Mouse (Mus musculus): Measurements from ENCODE around the gene Hfe2. TPM values are rescaled to one million over a fixed set of nuclear protein-coding genes. Genes with fewer than 3 reads are reported as not detected.

The Hfe2 gene
- total and polyA plus RNA-seq, 3 experiments = 0.11 to 0.23 TPM; not detected in 1

DNA sequence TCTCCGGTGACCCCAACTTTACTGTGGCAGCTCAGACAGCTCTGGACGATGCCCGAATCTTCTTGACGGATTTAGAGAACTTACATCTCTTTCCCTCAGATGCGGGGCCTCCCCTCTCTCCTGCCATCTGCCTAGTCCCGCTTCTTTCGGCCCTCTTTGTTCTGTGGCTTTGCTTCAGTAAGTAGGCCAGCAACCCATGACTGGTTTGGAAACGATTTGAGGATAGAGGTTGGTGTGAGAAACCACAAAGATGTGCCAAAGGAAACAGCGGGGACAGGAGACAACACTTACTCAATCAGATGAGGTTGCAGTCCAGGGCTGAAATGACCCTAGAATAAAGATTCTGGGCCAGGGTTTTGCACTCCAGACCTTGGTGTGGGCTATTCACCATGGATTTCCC, 3.5 kb downstream of the Hfe2 start:
- DNase-seq = no peak

DNA sequence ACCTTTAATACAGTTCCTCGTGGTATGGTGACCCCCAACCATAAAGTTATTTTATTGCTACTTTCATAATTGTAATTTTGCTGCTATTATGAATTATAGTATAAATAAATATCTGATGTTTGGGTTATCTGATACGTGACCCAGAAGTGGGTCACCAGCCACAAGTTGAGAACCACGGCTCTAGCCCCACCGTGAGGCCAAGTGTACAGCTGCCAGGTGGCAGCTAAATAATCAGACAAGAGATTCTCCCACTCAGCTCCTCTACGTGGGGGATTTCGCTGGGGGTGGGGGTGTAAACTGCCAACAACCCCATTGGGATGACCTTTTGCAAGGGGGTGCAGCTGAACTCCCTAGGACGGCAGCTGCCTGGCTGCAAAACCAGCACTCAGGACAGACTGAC, 7.1 kb downstream of the Hfe2 start:
- no peak for DNase-seq

DNA sequence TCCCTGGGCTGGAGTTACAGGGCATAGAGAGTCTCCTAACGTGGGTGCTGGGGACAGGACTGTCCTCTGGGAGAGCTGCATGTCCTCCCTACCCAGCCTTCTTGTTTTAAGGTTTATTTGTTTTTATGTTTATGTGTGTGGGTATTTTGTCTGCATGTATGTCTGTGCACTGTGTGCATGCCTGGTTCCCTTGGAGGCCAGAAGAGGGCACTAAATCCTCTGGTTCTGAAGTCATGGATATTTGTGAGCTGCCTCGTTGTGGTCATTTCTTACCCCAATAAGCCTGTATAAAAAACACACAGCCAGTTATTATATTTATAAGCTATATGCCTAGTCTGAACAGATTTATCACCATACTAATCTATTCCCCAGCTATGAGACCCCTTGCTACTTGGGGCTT, 9.3 kb downstream of the Hfe2 start:
- no peak for DNase-seq

DNA sequence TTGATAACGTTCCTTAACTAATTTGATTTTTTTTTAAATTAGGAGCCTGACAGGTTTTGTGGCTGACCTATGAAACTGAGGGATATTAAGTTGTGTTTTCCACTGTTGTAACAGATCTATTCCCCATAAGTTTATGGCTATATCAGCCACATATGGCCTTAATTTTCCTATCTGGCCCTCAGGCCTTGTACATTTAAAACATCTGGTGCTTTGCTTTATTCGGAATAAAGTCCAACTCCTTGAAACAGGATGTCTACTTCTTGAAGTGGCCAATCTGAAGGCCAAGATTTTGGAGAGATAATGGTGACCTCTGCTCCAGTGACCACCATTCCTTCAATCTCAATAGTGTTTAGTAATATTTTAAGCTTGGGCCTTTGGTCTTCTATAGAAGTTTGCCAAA, 14.3 kb downstream of the Hfe2 start:
- DNase-seq = no peak

DNA sequence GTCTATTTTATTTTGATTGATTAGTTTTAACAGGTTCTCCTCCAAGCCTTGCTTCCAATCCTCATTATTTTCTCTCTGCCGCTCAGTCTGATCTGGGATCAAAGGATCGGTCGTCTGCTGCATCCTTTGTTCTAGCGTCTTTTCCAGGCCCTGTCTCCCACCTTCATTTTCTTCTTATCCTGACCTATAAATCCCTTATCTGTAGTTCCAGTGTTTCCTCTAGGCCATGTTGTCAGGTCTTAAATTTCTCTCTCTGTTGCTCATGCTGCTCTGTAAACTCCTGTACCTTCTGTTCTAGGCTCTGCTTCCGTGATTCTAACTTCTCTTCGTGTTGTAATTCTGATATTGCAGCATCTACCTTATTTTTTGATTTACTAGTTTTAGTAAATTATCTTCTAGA, 15.8 kb downstream of the Hfe2 start:
- no peak for DNase-seq

DNA sequence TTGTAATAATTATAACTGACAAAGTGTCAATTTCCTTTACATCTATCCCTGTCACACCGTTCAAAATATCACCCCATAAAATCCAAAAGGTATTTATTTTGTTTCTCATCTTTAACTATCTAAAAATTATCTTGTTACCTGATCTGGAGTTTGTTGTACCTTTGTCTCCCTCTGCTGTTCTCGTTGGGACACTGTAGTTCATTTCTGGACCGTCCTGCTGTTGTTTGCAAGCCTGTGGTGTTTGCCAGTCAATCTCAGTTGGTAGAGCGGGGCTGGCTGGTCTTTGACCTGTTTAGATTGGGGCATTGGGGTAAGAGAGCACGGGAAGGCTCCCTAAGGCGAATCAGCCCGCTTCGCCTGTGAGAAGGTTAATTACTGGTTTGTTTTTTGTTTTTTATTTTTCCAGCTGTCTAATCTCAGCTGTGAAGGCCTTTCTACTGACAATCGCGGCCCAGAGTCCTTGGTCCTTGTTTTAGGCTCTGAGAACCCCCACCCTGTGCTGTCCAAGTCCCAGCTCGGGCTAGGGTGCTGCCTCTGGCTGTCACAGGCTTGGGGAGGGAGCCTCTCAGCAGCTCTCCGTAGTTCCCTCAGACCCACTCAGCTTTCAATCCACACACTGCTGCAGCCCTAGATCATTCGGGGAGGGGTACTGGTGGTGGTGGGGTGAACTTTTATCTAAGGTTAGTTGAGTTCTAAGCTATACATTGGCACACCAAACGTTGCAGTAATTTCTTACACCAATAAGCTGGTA, 16.5 kb downstream of the Hfe2 start:
- DNase-seq = no peak

DNA sequence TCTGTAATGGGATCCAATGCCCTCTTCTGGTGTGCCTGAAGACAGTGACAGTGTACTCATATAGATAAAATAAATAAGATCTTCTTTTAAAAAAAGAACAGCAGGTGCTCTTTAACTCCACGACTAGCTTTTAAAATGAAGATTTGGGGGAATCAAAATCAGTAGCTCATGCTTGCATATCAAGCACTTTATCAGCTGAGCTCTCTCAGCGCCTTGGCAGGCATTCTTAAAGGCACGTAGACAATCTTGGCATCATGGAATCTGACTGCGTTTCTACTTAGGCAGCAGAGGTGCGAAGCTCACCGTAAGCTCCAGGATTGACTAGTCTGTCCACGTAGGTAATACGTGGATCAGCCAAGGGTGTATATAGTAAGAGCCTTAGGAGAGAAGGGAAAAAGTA, 17.6 kb downstream of the Hfe2 start:
- DNase-seq = no peak

DNA sequence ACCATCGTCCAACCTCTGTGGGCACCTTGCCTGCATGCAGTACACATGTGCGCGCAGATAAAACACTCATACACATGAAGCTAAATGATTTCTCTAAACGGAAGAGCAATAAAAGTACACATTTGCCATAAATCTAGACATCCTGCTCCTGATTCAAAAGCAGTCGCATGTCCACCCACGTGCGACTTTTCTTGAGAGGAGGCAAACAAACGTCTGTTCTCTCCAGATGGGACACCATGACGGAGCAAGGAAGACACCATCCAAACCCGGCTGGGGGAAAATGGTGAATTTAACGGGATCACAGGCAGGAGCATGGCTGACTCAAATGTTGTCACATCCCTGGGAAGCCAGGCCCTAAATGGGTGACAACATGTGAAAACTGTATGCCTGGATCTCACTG, 18.4 kb downstream of the Hfe2 start:
- DNase-seq = no peak

DNA sequence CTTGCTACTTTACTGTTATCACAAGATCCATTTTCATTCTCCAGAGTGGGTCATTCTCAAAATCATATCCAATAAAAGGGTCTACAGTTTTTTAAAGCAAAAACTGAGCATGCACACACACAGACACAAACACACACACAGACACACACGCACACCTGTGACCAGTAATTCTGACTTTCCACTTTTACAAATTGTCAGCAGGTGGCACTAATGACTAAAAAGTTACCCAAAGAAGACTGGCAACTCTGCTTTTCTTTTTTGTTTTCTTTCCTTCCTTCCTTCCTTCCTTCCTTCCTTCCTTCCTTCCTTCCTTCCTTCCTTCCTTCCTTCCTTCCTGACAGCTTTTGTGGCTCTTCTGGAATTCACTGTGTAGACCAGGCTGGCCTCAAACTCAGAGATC, 20.6 kb downstream of the Hfe2 start:
- no peak for DNase-seq

DNA sequence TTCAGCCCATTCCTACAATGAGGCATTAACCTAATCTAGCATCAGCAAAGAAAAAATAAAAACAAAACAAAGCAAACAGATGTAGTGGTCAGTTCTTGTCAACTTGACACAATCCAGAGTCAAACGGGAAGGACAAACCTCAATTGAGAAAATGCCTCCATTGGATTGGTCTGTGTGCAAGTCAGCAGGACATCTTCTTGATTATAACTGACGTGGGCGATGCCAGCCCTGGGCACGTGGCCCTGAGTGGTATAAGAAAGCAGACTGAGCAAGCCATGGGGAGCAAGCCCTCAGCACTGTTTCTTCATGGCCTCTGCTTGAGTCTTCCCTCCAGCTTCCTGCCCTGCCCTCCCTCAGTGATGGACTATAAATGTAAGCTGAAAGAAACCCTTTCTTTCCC, 21.9 kb downstream of the Hfe2 start:
- no peak for DNase-seq

DNA sequence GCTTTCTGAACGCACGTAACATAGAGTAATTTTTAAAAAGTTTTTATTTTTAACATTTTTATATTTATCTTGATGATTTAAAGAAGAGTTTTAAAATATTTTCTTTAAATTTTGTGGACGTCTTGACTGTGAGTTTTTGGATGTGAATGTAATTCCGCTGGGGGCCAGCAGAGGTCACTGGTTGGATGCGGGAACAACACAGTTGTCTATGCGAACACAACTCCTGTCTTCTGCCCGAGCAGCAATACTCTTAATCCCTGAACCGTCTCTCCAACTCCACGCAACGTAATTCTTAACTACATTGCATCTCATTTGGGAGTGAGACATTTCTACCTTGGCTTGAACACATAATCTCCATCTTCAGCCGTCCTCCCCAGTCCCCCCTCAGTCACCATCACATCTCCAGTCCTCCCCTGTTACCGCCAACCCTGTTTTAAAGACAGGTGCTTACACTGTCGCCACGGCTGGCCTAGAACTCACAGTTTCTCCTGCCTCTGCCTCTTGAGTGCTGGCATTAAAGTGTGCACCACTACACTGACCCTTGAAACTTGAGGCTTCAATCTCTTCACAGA, 22.5 kb downstream of the Hfe2 start:
- DNase-seq = peak; percentile 74

DNA sequence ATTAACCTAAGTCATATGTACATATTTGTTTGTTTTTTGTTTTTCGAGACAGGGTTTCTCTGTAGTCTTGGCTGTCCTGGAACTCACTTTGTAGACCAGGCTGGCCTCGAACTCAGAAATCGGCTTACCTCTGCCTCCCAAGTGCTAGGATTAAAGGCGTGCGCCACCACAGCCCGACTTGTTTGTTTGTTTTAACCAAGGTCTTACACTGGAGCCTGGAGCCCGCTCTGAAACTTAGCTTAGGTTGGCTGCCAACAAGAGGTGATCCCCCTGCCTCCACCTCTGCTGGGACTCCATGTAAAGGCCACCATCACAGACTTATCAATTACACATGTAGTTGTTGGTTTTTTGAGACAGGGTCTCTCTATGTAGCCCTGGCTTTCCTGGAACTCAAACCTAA, 23.9 kb downstream of the Hfe2 start:
- no peak for DNase-seq

DNA sequence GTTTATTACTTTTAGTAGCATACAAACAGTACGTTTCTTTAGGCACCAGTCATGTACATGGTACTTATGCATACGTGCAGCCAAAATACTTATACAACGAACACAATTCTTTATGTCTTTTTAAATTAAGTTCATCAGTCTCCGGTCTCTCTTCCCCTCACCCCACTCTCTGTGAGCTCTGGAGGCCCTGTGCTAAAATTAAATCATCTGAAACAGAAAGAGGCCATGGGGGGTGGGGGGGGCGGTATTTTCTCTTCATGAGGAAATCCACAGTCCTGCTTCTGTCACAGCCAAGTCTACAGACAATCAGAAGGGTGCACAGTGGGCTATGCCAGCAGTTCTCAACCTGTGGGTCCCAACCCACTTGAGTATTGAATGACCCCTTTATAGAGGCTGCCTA, 24.4 kb downstream of the Hfe2 start:
- no peak for DNase-seq

DNA sequence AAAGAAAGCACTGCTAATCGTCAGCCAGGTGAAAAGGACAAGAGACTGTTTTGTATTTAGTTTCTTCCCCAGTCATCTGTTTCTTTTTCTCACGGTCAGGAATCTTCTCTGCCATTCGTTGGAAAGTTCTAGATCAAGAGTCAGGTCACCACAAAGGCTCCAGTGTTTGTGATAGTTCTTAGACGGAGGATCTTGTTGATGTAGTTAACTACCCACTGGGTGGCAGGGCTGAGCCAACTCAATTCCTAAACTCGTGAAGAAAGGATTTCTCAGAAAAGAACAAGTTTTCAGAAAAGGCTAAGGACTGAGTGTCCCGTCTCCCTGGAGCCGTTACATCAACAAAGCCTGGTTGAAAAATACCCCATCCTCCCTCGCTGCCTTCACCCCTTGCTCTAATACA, 26.2 kb downstream of the Hfe2 start:
- DNase-seq = peak; percentile 69

DNA sequence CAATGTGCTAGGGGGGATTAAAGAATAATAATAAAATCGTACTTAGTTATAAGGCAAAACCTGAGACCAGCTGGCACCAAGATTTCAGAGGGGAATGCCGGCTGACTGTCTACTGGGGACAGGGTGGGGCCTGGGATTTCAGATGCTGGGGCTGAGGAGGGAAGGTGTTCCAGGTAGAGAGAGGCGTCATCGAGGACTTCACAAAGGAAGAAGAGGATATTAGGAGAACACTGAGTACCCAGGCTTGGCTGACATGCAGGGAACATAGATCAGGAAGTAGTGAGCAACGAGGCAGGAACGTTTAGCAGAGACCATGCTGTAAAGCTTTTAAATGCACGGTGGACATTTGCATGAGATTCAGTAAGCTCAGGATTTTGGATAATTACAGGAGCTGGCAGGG, 26.9 kb downstream of the Hfe2 start:
- no peak for DNase-seq

DNA sequence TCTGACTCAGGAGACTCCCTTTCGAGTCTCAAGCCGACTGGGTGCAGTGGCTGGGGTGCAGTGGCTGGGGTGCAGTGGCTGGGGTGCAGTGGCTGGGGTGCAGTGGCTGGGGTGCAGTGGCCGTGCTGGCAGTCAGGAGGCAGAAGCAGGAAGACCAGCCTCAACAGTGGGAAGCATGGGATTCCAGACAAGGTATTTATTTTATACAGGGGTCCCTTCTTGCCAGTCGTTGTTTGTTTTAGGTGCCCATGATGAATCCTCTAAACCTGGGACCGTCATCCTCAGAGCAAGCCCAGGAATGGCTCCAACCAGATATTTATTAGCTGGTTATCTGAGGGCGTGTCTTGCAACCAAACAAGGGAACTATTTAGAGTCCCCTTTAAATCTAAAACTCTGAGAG, 28.6 kb downstream of the Hfe2 start:
- no peak for DNase-seq

DNA sequence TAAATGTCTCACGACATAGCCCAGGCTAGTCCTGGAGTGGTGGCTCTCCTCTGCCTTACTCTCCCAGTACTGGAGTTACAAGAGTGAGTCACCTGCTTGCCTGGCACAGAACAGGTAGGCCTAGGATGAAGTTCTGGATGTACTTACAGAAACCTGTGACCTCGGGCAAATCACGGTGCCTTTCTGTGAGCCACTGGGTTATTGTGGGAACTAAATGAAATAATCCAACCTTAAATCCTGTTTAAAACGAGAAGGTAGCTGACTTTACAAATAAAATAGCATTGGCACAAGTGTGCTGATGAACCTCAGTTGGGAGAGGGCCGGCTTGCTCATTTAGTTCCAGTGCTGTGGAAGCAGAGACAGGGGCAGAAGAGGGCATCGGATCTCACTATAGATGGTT, 29.3 kb downstream of the Hfe2 start:
- no peak for DNase-seq

DNA sequence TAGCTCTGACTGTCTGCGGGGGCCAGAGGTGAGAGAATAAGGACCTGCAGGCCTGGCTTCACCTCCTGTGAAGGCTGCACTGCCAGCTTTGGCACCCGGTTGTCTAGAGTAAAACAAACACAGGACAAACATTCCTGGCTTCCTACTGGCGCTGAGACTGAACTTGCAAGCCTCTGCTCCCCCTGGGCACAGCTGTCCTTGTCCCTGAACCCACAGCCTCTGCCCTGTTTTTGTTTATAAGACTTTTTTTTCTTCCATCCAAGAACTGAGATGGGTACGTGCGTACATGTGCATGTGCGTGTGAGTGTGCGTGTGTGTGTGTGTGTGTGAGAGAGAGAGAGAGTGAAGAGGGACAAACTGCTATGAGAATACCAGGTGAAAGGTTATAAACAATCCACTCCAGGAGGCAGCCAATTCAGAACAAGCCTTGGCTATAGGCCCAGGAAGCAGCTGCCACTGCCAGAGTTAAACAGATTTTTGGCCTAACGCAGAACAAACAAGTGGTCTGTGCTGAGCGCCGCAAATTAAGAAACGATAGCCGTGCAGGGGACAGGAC, 30.1 kb downstream of the Hfe2 start:
- peak; percentile 81 for DNase-seq

DNA sequence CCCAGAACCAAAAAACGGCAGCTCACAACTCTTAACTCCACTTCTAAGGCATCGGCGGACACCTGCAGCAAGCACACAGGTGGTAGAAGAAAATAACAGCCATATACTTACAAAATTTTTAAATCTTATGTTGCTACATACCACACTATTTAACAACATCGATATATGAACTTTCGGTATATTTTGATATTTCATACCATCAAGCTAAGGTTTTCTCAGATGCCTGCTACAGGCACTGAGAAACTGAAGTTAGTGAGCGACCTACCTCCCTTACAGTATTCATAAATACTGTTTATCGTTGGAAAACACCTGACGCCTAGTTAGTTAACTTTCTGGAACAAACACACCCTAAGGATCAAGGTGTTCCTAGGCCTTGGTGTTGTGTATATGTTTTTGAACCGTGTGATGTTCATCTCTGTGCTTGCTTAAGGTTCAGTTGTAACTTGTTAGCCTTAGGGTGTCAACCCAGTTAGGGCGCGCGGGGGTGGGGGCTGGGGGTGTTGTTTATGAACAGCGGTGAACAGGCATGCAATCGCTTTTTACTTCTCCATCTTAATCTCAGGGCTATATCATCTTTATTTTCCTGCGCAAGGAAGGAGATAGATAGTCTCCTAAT, 31.1 kb downstream of the Hfe2 start:
- DNase-seq = no peak

DNA sequence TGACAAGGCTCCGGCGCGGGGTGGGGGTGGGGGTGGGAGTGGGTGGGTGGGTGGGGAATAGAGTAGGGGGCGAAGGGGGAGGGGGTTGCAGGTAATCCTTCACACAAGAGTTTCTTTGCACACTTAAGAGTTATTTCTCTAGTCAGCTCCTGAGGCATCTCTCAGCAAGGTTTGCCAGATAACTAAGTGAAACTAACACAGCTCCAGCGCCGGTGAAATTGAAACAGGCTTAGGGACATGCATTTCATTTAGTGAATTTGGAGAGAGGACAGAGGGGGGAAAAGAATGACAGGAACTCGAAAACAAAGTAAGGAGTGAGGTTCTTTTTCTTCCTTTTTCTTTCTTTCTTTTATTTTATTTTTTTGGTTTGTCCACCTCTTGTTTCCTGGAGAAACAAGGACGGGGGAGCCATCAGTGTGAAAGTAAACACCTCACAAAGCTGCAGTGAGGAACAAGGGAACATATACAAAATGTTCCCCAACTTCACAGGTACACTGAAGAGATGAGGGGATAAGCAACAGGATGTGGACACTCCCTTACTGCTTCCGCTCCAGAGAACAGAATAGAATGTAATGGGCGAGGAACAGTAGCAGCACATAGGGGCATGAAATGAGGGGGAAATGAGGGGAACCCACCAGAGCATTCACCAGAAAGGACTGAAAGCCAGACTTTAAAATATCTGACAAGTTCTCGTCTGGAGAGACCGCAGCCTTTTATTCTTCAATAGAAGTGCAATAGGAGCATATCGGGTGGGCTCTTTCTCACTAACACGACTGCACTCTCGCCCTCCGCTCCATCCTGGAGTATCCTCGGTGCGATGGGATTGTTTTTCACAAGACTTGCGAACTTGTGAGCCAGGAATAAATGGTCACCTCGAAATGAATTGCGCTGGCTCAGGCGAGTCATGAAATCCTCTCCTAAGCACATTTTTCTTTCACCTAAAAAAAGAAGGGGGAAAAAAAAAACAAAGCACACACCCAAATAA, 32.0 kb downstream of the Hfe2 start:
- no peak for DNase-seq

DNA sequence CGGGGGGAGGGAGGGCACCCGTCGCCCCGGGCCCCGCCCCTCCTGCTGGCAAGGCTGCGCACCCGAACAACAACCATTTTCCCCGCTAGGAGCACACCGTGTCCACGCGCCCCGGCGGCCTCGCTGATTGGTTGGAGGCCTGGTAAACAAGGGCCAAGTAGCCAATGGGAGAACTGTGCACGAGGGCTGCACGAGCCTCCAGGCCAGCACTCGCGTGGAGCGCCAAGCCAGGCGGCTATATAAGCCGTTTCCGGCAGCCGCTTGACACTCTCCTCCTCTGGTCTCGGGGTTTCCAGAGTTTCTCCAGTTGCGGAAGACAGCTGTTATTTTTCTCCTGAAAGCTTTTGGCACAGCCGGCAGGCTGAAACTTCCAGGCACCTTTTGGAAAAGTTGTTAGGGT, 32.7 kb downstream of the Hfe2 start, which contains the start of gene Txnip:
TSS of gene Txnip (plus strand) at position 264 of the 400 bp plus-strand sequence.
- peak; percentile 100 for DNase-seq

DNA sequence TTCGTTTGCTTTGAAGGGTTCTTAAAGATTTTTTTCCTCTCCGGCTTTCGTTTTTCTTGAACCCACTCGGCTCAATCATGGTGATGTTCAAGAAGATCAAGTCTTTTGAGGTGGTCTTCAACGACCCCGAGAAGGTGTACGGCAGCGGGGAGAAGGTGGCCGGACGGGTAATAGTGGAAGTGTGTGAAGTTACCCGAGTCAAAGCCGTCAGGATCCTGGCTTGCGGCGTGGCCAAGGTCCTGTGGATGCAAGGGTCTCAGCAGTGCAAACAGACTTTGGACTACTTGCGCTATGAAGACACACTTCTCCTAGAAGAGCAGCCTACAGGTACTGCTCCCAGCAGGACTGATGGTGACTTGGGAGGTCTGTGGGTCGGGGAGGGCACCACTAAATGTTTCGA, 33.2 kb downstream of the Hfe2 start:
- DNase-seq = no peak

All from adrenal gland, adult 2 months (tissue).